Mouse (Mus musculus) skeletal muscle tissue, adult 2 months (tissue): ENCODE results near the gene Unc119b.
"Not testable (repeated sequence)": the region's sequence is repeated elsewhere in the genome, so short reads cannot be mapped to it uniquely, and the experiment has no call there.

Source experiments
- DNase-seq: peaks from one replicate; pipeline ENCODE4 v3.0.0-alpha.2; 2012; ENCODE audit warnings: low read depth, low spot score

The Unc119b gene

DNA sequence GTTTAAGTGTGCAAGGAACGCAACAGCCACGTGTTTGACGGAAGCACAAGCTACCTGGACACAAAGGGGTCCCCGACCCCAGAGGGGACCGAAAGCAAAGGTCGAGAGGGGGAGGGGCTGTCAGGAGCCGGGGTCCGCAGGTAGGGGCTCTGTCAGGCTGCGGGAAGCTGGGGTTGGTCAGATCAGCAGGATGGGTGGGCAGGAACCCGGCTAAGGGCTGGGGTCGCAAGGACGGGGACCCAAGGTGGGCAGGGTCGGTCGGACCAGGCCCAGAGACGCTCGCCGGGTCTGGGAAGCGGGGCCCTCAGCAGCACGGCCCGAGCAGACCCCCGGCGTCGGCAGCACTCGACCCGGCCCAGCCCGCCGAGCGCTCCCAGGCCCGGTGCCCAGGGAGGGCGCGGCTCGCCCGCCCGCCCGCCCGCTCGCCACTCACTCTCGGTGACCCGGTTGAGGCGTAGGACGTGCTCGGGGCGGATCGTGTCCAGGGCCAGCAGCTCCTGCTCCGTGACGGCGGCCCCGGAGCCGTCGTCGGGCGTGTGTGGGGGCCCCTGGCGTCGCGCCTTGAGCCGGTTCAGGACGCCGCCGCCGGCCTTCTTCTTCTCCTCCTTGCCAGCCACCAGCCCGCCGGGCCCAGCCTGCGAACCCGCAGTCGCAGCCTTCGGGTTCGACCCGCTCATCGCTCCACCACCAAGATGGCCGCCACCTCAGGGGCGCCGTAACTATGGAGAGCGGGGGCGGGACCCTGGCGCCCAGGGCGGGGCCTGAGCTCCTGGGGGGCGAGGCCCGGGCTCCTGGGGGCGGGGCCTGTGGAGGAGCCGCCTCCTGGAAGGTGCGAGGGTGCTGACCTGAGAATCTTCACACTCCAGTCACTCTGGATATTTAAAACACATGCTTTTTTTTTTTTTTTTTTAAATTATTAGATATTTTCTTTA, at the start of gene Unc119b:
Unc119b (minus strand) TSS at position 742 of the 932 bp plus-strand sequence.
- peak; percentile 76 for DNase-seq

- no peak for DNase-seq
These were observed 48.7 kb upstream of the Unc119b start for GRCm38 (mm10) chr5:115183482-115183881.

- DNase-seq, result no peak
These were observed 48.1 kb upstream of the Unc119b start for GRCm38 (mm10) chr5:115182925-115183324.

GRCm38 (mm10) chr5:115181248-115181940, 46.6 kb upstream of the Unc119b start:
- DNase-seq, result no peak

DNA sequence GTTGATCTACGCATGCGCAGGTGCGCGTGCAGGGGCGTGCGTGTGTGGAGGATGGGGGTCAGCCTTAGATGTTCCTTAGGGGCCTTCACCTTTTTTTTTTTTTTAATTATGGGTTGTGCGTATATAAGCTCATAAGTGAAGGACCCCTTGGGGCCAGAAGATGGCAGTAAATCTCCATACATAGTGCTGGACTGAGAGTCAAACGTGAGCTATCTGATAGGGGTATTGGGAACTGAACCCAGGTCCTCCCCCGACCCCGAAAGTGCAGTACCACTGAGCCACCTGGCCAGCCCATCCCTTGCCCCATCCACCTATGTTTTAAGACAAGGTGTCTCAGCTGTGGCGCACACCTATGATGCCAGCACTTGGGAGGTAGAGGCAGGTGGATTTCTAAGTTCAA, 44.8 kb upstream of the Unc119b start:
- no peak for DNase-seq

DNA sequence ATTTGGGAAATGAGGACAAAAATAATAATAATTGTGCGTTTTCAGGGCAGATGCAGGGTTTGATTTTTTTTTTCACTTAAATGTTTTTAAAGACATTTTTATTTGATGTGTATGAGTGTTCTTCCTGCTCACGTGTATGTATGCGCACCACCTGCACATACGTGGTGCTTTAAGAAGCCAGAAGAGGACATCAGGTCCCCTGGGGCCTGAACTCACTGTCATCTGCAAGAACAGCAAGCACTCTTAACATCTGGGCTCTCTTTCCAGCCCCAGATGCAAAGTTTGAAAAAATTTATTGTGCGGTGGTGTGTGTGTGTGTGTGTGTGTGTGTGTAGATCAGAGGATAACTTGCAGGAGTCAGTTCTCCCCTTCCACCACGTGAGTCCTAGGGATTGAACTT, 43.1 kb upstream of the Unc119b start:
- no peak for DNase-seq

DNA sequence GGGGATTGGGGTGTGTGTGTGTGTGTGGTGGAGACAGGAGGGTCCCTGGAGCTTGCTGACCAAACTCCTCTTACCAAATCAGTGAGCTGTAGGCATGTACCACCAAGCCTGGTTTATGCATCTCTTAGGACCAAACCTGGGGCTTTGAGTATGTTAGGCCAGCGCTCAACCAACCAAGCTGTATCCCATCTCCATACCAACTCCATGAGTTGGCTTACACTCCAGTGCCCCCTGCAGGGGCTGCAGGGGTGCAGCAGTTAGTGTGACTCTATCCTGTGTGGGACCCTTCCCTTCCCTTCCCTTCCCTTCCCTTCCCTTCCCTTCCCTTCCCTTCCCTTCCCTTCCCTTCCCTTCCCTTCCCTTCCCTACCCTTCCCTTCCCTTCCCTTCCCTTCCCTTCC, 39.8 kb upstream of the Unc119b start:
- DNase-seq, result no peak

GRCm38 (mm10) chr5:115170150-115170549, 35.4 kb upstream of the Unc119b start:
- no peak for DNase-seq

GRCm38 (mm10) chr5:115168641-115169415, 34.1 kb upstream of the Unc119b start:
- DNase-seq, result no peak

- DNase-seq, result no peak
These were observed 32.6 kb upstream of the Unc119b start for GRCm38 (mm10) chr5:115167396-115167795.

- no peak for DNase-seq
These were observed 32.0 kb upstream of the Unc119b start for GRCm38 (mm10) chr5:115166815-115167194.

- DNase-seq, result no peak
These were observed 31.4 kb upstream of the Unc119b start for GRCm38 (mm10) chr5:115165895-115166814.

GRCm38 (mm10) chr5:115165351-115165750, 30.6 kb upstream of the Unc119b start:
- DNase-seq, result no peak

GRCm38 (mm10) chr5:115164446-115164845, 29.7 kb upstream of the Unc119b start:
- not testable (repeated sequence) for DNase-seq

GRCm38 (mm10) chr5:115163563-115163962, 28.8 kb upstream of the Unc119b start:
- DNase-seq, result peak; percentile 39

GRCm38 (mm10) chr5:115161940-115162279, 27.1 kb upstream of the Unc119b start:
- DNase-seq, result not testable (repeated sequence)

DNA sequence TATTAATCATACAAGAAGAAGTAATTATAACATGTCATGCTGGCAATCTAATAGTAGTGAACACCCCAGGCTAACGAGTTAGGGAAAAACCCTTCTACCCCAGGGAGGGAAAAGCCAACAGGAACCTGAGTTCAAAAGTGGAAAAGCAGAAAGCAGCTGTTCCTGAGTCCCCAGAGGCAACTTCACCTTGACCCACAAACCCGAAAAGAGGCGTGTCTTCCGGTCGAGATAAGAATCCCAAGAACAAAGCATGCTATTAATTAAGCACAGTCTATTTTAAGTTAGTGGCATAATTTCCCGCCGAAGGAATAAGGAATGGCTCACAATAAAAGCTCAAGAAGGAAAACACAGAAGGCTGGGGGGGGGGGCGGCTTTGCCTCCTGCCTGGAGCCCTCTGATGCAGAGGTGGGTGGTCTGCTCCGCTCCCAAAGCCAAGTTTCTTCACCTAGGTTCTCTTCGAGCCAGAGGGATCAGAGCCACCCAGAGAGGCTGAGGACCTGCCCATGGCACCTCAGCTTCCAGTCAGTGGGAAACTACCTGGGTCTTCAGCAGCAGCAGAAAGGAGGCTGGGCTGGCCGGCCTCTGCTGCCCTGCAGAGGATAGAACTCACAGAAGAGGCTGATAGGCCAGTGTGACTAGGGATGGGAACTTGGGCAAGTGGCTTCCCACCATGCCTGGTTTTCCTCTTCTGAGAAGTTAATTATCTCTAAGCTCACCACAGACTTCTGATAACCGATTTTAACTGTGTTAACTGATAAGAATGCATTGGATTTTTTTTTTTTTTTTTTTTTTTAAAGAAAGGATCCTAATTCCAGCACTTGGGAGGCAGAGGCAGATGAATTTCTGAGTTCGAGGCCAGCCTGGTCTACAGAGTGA, 26.5 kb upstream of the Unc119b start:
- DNase-seq, result no peak

DNA sequence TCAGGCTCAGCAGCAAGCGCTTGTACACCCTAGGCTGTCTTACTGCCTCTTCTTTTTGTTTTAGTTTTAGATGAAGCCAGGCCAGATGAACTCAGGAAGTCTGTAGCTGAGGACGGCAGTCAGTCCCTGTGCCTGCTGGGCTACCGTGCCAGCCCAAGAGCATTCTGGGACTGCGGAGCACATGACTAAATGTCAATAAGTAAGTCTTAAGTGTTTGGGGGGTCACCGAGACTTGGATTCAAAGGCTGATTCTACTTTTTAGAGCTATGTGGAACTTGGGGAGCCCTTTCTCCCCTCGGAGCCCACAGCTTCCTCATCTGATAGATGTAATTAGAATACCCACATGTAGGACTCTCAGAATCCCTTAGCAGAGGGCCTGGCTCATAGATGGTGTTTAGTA, 25.9 kb upstream of the Unc119b start:
- no peak for DNase-seq

DNA sequence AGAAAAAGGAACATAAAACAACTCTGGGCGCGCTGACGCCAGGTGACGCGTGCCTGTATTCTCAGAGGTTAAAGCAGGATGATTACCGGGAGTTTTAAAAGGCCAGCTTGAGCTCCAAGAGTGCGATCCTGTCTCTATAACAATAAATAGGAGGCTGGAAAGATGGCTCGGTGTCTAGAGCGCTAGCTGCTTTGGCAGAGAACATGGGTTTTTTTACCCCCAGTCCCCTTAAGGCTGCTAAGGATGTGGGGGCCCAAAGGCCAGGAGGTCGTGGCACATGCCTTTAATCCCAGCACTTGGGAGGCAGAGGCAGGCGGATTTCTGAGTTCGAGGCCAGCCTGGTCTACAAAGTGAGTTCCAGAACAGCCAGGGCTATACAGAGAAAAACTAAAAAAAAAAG, 24.4 kb upstream of the Unc119b start:
- DNase-seq, result no peak
